Mouse (Mus musculus) liver, embryonic 14.5 days (tissue): Measurements from ENCODE around the gene Borcs5. TPM values are rescaled to one million over a fixed set of nuclear protein-coding genes. Genes with fewer than 3 reads are reported as not detected.
A peak's percentile ranks its signal among the peaks of the same experiment; 100 is the strongest.
"Not testable (repeated sequence)": the region's sequence is repeated elsewhere in the genome, so short reads cannot be mapped to it uniquely, and the experiment has no call there.

ENCODE experiments used
- ATAC-seq: fragments of 200-750 bp; cut with Nextera tagmentation; 2 replicates; pipeline ENCODE4 v1.8.0; 2017; ENCODE audit warnings: moderate number of reproducible peaks, mild to moderate bottlenecking, moderate library complexity; ENCODE audit not compliant: insufficient read depth
- DNase-seq, 3 experiments: peaks; one replicate each; pipeline ENCODE4 v3.0.0-alpha.2; 2012 to 2013; ENCODE audit warnings: low read depth in 3 of 3, low spot score in 3 of 3
- H3K27ac ChIP-seq: fragments of 300-500 bp; sonication (generic); 2 replicates; pipeline ENCODE4 v1.5.1; 2014; ENCODE audit warnings: moderate library complexity, mild to moderate bottlenecking, control low read depth, inconsistent platforms
- H3K27me3 ChIP-seq: fragments of 300-500 bp; sonication (generic); 2 replicates; pipeline ENCODE4 v1.6.1; 2014; ENCODE audit warnings: mild to moderate bottlenecking, low read length, moderate library complexity; ENCODE audit not compliant: control insufficient read depth, insufficient read depth
- H3K36me3 ChIP-seq: fragments of 300-500 bp; sonication (generic); replicated peaks from 2 replicates; pipeline ENCODE4 v1.6.1; 2014; ENCODE audit warnings: low read depth; ENCODE audit not compliant: control insufficient read depth, insufficient read depth
- H3K4me1 ChIP-seq, 2 experiments: fragments of 200-500 bp in 1 of 2; fragments of 300-500 bp in 1 of 2; sonication (generic) in 1 of 2; replicated peaks; 2 replicates each; pipeline ENCODE4 v1.6.1; 2012 to 2014; ENCODE audit warnings: antibody characterized with exemption in 1 of 2, inconsistent platforms in 1 of 2, low read length in 1 of 2; ENCODE audit not compliant: control insufficient read depth in 2 of 2, insufficient read depth in 2 of 2
- H3K4me2 ChIP-seq: fragments of 300-500 bp; sonication (generic); 2 replicates; pipeline ENCODE4 v1.6.1; 2014; ENCODE audit warnings: low read depth, mild to moderate bottlenecking, control low read depth, moderate library complexity
- H3K4me3 ChIP-seq, 2 experiments: fragments of 200-500 bp in 1 of 2; fragments of 300-500 bp in 1 of 2; sonication (generic) in 1 of 2; 2 replicates each; pipeline ENCODE4 v1.5.1; 2012 to 2014; ENCODE audit warnings: low read depth in 2 of 2, low read length in 2 of 2, mild to moderate bottlenecking in 2 of 2, control low read depth in 1 of 2, inconsistent platforms in 1 of 2, moderate library complexity in 1 of 2; ENCODE audit not compliant: insufficient read depth in 1 of 2
- H3K9ac ChIP-seq: fragments of 300-500 bp; sonication (generic); replicated peaks from 2 replicates; pipeline ENCODE4 v1.6.1; 2014; ENCODE audit warnings: mild to moderate bottlenecking, control low read depth, moderate library complexity
- H3K9me3 ChIP-seq: fragments of 300-500 bp; sonication (generic); 2 replicates; pipeline ENCODE4 v1.6.1; 2016; ENCODE audit warnings: low read length, mixed read lengths; ENCODE audit not compliant: control insufficient read depth
- CTCF ChIP-seq: IDR thresholded peaks from 2 replicates; pipeline ENCODE4 v1.5.1; 2016; ENCODE audit warnings: antibody characterized with exemption, low read depth, control low read depth
- EP300 ChIP-seq: IDR thresholded peaks from 2 replicates; pipeline ENCODE4 v1.6.1; 2016; ENCODE audit warnings: antibody characterized with exemption, low read depth
- WGBS: fragments of 180-500 bp; shearing (Covaris S2); extraction: QIAGEN DNeasy Blood & Tissue Kit; methylation state at CpG from one replicate; pipeline ENCODE4 v1.1.7; 2014; ENCODE audit not compliant: insufficient replicate concordance; 5-methylcytosine and 5-hydroxymethylcytosine counted together
- polyA plus RNA-seq, 2 experiments: library from polyadenylated mRNA; depleted of rRNA in 1 of 2; stranded (reverse) in 1 of 2; unstranded in 1 of 2; fragments of >200 nt; fragmentation: Nextera tagmentation in 1 of 2; extraction: Ambion mirVana in 1 of 2; gene quantifications; 2 replicates each; pipeline versions ENCODE4 v1.2.1 to v1.2.3; 2012 to 2014

Borcs5 gene
- polyA plus RNA-seq, 2 experiments, result 4.7 to 8.0 TPM

DNA sequence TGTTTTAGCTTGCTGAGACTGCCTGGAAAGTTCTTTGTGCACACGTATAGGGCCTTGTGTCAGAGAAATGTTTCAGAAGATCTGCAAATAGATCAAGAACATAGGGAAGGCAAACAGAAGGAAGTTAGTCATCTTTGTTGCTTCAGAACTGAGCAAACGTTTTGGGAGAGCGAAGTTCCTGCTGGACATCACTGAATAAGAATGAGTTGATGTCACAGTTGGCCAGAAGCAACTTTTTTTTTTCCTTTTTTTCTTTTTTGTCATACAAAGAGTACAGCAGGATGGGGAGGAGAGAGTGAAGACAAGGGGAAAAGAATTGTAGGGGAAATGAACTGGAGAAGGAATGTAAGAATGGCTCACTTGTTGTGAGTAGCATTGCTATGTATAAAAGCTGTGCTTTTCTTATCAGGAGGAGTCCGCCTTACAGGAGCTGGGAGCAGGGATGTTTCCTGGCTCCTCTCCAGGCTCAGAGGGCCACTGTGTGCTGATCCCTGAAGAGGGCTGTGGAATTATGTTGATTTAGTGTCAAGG lies 31.6 kb downstream of the Borcs5 start:
- ATAC-seq (no peak), DNase-seq (no peak)

DNA sequence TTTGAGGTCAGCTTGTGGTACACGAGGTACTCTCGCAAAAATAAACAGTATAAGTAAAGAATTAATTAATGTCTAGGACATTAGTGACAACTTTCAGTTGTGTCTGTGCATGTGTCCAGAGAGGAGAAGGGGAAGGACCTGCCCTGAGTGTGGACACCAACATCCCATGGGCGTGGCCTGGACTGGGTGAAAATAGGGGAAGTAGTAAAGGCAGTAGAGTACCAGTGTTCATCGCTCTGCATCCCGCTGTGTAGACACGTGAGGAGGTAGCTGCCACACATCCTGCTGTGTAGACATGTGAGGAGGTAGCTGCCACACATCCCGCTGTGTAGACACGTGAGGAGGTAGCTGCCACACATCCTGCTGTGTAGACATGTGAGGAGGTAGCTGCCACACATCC lies 34.4 kb downstream of the Borcs5 start:
- H3K36me3 ChIP-seq, H3K27ac ChIP-seq, H3K4me2 ChIP-seq: not testable (repeated sequence)

More for the DNA sequence above, 31.6 kb downstream of the Borcs5 start:
- Histone ChIP-seq H3K9ac (no peak overlapping the region), H3K36me3 (no peaks in the 10 kb centered on the region), H3K4me3 (no peak overlapping the region), H3K27me3 (no peaks in the 10 kb centered on the region), H3K27ac (no peak overlapping the region), H3K9me3 (no peaks in the 10 kb centered on the region), H3K4me1 (peaks cover 2 to 13% of the 10 kb centered on the region in 2 experiments; a peak in 2 of 4 replicates), H3K4me2 (no peak overlapping the region)
- TF ChIP-seq CTCF (no peak), EP300 (no peak)
- 52% methylated on average over 4 of the region's 4 CpGs for WGBS

DNA sequence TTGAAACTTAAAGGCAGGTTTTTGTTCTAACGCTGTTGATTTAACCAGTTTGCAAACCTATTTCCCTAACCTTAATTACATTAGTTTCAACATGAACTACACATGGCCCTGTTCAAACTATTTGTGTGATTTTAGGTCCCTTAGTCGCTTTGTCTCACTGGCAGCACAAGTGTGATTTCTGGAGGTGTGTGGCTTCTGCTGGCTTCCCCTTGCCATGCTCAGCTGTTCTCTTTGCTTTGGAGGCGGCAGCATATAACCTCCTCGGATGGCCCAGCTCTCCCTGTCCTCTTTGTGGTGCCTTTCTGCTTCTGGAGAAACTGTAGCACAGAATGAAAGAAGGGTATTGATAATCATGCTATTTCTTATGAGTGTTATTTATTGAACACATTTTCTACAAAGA lies 38.2 kb downstream of the Borcs5 start:
- 74% methylated on average over 4 of the region's 4 CpGs for WGBS
- H3K27me3 ChIP-seq, result no peaks in the 10 kb centered on the region
- H3K27ac ChIP-seq, result no peak overlapping the region
- H3K4me3 ChIP-seq, result no peak overlapping the region
- no peak for TF ChIP-seq CTCF
- TF ChIP-seq EP300, result no peak
- H3K4me2 ChIP-seq, result no peak overlapping the region
- no peaks in the 10 kb centered on the region for H3K9me3 ChIP-seq
- DNase-seq, result no peak
- no peaks in the 10 kb centered on the region for H3K36me3 ChIP-seq
- H3K4me1 ChIP-seq, result peaks cover 0 to 2% of the 10 kb centered on the region in 2 experiments; a peak in 1 of 4 replicates
- no peak overlapping the region for H3K9ac ChIP-seq
- ATAC-seq, result no peak

More for the DNA sequence above, 34.4 kb downstream of the Borcs5 start:
- not testable (repeated sequence) for H3K4me1 ChIP-seq, H3K9me3 ChIP-seq, H3K27me3 ChIP-seq, ATAC-seq, H3K4me3 ChIP-seq, H3K9ac ChIP-seq, DNase-seq
- whole genome bisulfite sequencing, result 48% methylated on average over 8 of the region's 8 CpGs

DNA sequence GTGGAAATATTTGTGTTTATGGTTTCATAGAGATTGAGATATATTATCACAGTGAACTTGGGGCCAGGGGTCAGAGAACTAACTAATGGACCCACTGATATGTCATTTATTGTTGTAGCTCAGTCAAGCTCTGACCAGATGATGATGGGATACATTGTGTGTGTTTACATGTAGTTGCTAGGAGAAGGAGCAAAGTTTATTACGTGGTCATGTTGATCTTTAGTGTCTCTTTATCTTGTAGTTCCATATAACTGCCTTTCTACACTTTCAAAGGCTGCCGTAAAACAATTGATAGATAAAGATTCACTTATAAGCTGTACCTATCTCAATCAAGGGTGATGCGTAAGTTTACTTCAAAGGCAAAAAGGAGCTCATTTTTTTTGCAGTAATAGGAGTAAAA lies 38.7 kb downstream of the Borcs5 start:
- ATAC-seq (peak; percentile 65; the same call in 1 of the 2 replicates), DNase-seq (peak in 1 of 3 experiments; percentile 39)
- Histone ChIP-seq H3K4me1 (peaks cover 0 to 2% of the 10 kb centered on the region in 2 experiments; a peak in 1 of 4 replicates), H3K27ac (no peak overlapping the region), H3K4me2 (no peak overlapping the region), H3K9me3 (no peaks in the 10 kb centered on the region), H3K36me3 (no peaks in the 10 kb centered on the region), H3K4me3 (no peak overlapping the region), H3K27me3 (no peaks in the 10 kb centered on the region), H3K9ac (no peak overlapping the region)
- TF ChIP-seq CTCF, result no peak
- peak; percentile 82 for TF ChIP-seq EP300
- WGBS, result 12% methylated on average over 3 of the region's 3 CpGs

DNA sequence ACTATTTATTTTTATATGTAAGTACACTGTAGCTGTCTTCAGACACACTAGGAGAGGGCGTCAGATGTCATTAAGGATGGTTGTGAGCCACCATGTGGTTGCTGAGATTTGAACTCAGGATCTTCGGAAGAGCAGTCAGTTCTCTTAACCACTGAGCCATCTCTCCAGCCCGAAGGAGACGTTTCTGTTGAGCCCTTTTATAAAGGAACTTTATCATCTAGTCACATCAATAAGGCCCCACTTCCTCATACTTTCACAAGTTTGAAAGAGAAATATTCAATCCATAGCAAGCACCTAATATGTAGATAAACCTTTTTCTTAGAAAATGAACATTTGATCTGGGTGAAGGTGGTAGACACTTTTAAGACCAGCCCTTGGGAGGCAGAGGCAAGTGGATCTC lies 40.0 kb downstream of the Borcs5 start:
- 50% methylated on average over 4 of the region's 4 CpGs for WGBS
- not testable (repeated sequence) for H3K36me3 ChIP-seq, H3K9me3 ChIP-seq

More for the DNA sequence above, 40.0 kb downstream of the Borcs5 start:
- not testable (repeated sequence) for DNase-seq, H3K4me3 ChIP-seq, ATAC-seq, H3K4me2 ChIP-seq, H3K9ac ChIP-seq, H3K4me1 ChIP-seq, H3K27ac ChIP-seq, H3K27me3 ChIP-seq
